Mouse (Mus musculus): ENCODE data around the gene Car8.
A peak's percentile ranks its signal among the peaks of the same experiment; 100 is the strongest.

Gene Car8

DNA sequence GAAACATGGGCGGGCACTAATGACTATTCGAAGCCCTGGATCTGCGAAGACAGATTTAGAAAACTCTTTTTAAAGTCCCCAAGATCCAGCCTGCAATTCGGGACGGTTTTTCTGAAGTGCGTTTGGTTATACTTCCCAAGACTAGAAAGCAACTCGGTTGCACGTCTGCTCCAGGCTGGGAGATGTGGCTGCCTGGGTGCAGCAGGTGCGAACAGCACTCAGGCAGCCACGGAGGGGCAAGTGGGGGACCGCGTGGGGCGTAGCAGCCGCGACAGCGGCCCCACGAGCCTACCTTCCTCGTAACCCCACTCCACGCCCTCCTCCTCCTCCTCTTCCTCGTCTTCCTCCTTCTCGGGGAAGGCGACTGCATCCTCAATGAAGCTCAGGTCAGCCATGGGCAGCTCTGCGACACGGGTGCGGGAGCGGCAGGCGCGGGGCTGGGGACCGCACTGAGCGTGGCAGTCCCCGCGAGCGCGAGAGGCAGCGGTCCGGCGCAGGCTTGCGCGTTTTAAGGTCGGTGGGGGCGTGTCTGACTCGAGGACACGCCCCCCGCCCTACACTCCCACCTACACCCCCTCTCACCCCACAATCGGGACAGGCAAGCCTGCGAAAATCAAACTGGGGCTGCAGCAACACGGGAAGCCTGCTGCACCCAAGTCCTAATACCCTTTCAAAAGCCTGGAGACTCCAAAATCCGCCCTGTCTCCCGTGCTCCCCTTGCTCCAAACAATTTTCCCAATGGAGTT, at the start of gene Car8:
Gene Car8, minus strand, starts transcription at position 482 of the 746 bp plus-strand sequence.
- DNase-seq (ENCODE audit: low read depth, low spot score), result no peak

GRCm38 (mm10) chr4:8284934-8285333, 46.1 kb upstream of the Car8 start:
- no peak for DNase-seq (ENCODE audit: low read depth, low spot score)

DNA sequence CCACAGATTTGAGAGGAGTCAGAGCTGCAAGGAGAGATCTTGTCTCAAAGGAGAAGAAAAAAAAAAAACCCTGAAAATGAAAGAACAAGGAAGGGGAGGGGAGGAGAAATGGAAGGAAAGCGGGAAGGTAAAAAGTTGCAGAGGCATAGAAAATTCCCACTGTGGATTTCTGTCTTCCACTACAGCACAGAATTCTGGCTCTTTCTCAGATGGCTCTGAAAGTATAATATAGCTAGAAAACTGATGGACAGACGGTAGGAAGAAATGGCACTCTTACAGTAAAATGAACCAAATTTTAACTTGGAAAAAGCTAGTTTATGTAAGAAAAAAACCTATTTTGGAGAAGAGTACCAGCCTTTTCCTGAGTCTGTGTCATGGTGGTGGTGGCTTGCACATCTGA, 39.3 kb upstream of the Car8 start:
- no peak for DNase-seq (ENCODE audit: low read depth, low spot score)

- no peak for DNase-seq (ENCODE audit: low read depth, low spot score)
Observed at GRCm38 (mm10) chr4:8249805-8250204, 11.0 kb upstream of the Car8 start.

DNA sequence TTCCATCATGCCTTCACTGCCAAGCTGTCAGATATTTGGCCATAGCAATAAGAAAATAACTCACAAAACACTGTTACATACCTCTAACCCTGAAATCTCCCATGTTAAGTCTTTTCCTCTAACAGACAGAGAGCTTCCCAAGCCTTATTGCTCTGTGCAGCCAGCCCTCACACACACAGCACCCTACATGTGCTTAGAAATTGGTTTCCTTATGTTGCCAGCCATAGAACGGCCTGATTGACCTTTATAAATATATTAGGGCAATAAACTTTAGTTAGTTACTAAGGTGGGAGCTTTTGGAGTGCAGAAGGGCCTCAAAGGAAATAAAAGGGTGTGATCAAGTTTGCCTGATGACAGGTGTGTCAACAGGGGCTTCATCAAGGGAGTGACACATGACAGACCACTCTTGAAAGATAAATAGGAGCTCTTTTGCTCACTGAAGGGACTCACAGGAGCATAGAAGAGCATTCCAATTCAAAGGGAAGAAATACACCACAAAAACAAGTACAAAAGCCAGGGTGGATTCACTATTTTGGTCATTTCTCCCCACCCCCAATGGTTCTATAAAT, 6.7 kb upstream of the Car8 start:
- no peak for DNase-seq (ENCODE audit: low read depth, low spot score)

- no peak for DNase-seq (ENCODE audit: low read depth, low spot score)
Observed at GRCm38 (mm10) chr4:8245062-8245461, 6.2 kb upstream of the Car8 start.

DNA sequence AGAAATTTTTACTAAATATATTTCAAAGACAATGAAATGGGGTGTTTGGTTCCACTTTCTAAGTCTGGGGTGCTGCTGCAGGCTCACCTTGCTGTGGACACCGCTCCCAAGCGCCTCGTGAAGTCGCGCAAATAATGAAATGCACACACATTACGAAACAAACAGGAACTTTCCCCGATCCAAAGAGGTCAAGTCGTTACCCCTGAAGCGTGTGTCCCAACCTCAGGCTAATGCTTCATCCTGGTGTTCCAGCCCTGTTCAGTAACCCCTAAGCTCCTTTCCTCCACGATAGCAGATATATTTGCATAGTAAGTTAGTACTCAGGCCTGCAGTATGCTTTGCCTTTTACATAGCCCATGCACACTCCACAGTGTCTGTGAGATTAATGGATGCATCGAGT, 858 bp upstream of the Car8 start:
- DNase-seq (ENCODE audit: low read depth, low spot score), result no peak

GRCm38 (mm10) chr4:8239306-8239670, 447 bp upstream of the Car8 start:
- peak; percentile 28 for DNase-seq (ENCODE audit: low read depth, low spot score)

DNA sequence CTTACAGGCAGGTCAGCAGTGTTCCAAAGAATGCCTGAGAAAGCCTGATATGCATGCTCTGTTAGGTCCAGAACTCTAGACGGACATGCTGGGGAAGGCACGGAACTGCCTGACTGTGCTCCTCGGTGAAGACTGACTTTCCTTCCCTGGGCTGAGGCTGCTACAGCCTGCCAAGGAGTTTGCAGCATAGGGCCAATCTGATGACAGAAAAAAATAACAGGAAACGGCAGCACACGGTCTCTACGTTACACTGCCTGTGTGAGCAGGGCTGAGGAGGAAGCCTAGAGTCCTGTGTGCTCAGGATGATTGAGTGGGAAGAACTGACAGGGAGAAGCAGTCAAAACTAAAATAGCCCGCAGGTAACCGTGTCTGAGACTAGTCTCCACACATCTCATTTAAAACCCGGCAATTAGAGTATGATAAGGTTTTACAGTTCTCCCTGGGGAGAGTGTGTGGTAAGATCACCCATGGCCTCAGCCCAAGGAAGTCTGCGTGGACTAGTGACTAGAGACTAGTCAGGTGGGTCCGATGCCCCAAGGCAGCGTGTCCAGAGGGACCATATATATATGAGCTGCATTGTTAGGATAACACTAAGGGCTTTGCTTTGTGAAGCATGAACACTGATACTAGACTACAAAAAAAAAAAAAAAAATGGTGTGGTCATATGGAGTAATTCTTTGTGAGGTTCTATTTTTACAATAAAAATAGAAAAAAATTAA, 6.3 kb downstream of the Car8 start:
- no peak for DNase-seq (ENCODE audit: low read depth, low spot score)

DNA sequence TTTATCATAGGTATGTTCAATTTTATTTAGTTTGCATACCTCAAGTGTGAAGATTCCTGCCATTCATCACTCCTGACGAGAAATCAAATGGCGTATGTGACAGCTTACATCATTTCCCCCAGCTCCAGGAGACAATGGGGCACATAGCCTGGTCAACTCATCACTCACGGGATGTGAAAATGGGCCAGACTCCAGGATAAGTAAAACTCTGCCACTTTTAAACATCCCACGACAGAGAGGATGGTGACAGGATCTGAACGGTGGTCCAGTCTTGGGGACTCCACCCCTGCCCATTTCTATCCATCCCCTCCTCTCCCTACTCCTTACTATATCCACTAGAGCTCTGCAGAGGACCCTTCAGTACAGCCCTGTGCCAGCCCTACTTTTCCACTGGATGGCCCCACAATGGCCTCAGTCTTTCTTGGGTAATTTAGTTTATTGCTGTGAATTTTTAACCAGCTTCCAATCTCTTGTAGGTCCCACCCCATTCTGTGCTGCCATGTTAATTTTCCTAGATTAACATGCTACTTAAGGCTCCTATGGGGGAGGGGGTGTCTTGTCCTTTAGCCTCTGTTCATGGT, 7.5 kb downstream of the Car8 start:
- no peak for DNase-seq (ENCODE audit: low read depth, low spot score)

GRCm38 (mm10) chr4:8229661-8230298, 9.1 kb downstream of the Car8 start:
- DNase-seq (ENCODE audit: low read depth, low spot score), result no peak

GRCm38 (mm10) chr4:8218941-8219340, 19.9 kb downstream of the Car8 start:
- DNase-seq (ENCODE audit: low read depth, low spot score), result no peak

DNA sequence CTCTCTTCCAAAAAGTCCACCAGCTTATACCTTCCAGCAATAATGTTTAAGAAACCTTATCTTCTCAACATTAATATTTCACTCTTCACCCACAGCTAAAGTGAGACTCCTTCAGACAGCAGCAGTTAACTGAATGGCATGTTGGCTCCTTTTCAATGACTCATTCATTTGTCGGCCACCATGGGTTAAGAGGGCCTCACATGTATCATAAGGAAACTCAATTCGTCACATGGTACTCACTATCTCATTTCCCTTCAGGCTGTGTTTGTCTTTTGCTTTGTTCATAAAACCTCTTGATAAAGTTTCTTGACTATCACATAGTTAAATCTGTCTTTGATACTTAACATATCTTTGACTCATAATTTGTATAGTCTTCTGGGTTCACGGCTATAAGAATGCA, 20.8 kb downstream of the Car8 start:
- DNase-seq (ENCODE audit: low read depth, low spot score), result no peak

- DNase-seq (ENCODE audit: low read depth, low spot score), result no peak
Observed at GRCm38 (mm10) chr4:8217272-8217671, 21.6 kb downstream of the Car8 start.

GRCm38 (mm10) chr4:8216551-8216950, 22.3 kb downstream of the Car8 start:
- peak; percentile 32 for DNase-seq (ENCODE audit: low read depth, low spot score)

GRCm38 (mm10) chr4:8213661-8214060, 25.2 kb downstream of the Car8 start:
- no peak for DNase-seq (ENCODE audit: low read depth, low spot score)

- DNase-seq (ENCODE audit: low read depth, low spot score), result no peak
Observed at GRCm38 (mm10) chr4:8212873-8213569, 25.8 kb downstream of the Car8 start.

GRCm38 (mm10) chr4:8210452-8210851, 28.4 kb downstream of the Car8 start:
- DNase-seq (ENCODE audit: low read depth, low spot score), result no peak

DNA sequence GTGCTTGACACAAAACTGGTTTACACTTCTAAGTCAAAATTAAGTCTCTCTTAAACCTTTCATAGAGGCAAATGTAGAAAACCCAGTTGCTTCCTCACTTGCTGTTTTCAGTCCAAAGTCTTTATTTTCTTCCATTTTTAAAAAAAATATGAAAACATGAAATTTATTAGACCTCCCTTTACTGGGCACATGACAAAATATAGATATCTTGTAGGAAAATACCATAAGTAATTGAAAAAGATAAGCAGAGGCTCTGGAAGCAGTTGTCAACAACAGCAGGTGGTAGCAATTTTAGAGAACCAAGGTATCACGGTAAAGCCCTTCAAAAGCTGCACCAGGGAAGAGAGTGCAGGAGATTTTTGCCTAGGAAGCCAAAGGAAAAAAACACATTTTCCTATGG, 30.9 kb downstream of the Car8 start:
- DNase-seq (ENCODE audit: low read depth, low spot score), result no peak

GRCm38 (mm10) chr4:8206918-8207573, 31.8 kb downstream of the Car8 start:
- DNase-seq (ENCODE audit: low read depth, low spot score), result no peak

GRCm38 (mm10) chr4:8205089-8205649, 33.7 kb downstream of the Car8 start:
- DNase-seq (ENCODE audit: low read depth, low spot score), result no peak
